Mouse (Mus musculus): ENCODE measurements around the gene Tyw5. TPM values are rescaled to one million over a fixed set of nuclear protein-coding genes. Genes with fewer than 3 reads are reported as not detected.

Tyw5 gene
- polyA plus RNA-seq, 1 experiment, result 26.5 TPM

GRCm38 (mm10) chr1:57429786-57430483 is 23.0 kb upstream of the Tyw5 start:
- 5% methylated on average over 12 of the region's 12 CpGs for WGBS
- H3K27me3 ChIP-seq (ENCODE audit: control insufficient read depth, insufficient read depth, low read length), result no peaks in the 10 kb centered on the region
- no peaks in the 10 kb centered on the region for H3K4me1 ChIP-seq (ENCODE audit: control insufficient read depth, insufficient read depth, low read length)
- no peak for DNase-seq
- no peak for TF ChIP-seq POLR2A (IDR thresholded peaks at IDR 0.05; ENCODE audit: borderline replicate concordance, insufficient read depth, low read length)
- no peak for TF ChIP-seq CTCF (IDR thresholded peaks at IDR 0.05; ENCODE audit: borderline replicate concordance, insufficient read depth, low read depth, low read length)
- H3K27ac ChIP-seq (ENCODE audit: insufficient read depth, low read length), result no peak overlapping the region
- H3K4me3 ChIP-seq (replicated peaks; ENCODE audit: insufficient read depth, low read depth, low read length), result no peak overlapping the region

- Histone ChIP-seq H3K27me3 (ENCODE audit: control insufficient read depth, insufficient read depth, low read length) (no peaks in the 10 kb centered on the region), H3K27ac (ENCODE audit: insufficient read depth, low read length) (no peak overlapping the region), H3K4me3 (replicated peaks; ENCODE audit: insufficient read depth, low read depth, low read length) (no peak overlapping the region), H3K4me1 (ENCODE audit: control insufficient read depth, insufficient read depth, low read length) (no peaks in the 10 kb centered on the region)
- TF ChIP-seq CTCF (IDR thresholded peaks at IDR 0.05; ENCODE audit: borderline replicate concordance, insufficient read depth, low read depth, low read length) (peak; percentile 89), POLR2A (IDR thresholded peaks at IDR 0.05; ENCODE audit: borderline replicate concordance, insufficient read depth, low read length) (no peak)
- DNase-seq, result peak; percentile 76 to 85
- WGBS, result 27% methylated on average over 16 of the region's 16 CpGs
Measured at GRCm38 (mm10) chr1:57428368-57429308, 21.7 kb upstream of the Tyw5 start.

- H3K4me3 ChIP-seq (replicated peaks; ENCODE audit: insufficient read depth, low read depth, low read length), result no peak overlapping the region
- no peak overlapping the region for H3K27ac ChIP-seq (ENCODE audit: insufficient read depth, low read length)
- TF ChIP-seq CTCF (IDR thresholded peaks at IDR 0.05; ENCODE audit: borderline replicate concordance, insufficient read depth, low read depth, low read length) (peak; percentile 24; the same call in 1 of the 2 replicates), POLR2A (IDR thresholded peaks at IDR 0.05; ENCODE audit: borderline replicate concordance, insufficient read depth, low read length) (no peak)
- 4% methylated on average over 1 of the region's 1 CpGs for WGBS
- H3K27me3 ChIP-seq (ENCODE audit: control insufficient read depth, insufficient read depth, low read length), result no peaks in the 10 kb centered on the region
- no peak for DNase-seq
- no peaks in the 10 kb centered on the region for H3K4me1 ChIP-seq (ENCODE audit: control insufficient read depth, insufficient read depth, low read length)
Measured at GRCm38 (mm10) chr1:57423696-57424095, 16.8 kb upstream of the Tyw5 start.

GRCm38 (mm10) chr1:57413397-57413796 is 6.5 kb upstream of the Tyw5 start:
- H3K4me1 ChIP-seq (ENCODE audit: control insufficient read depth, insufficient read depth, low read length), result peaks cover 6% of the 10 kb centered on the region; the same call in 1 of the 2 replicates
- H3K27ac ChIP-seq (ENCODE audit: insufficient read depth, low read length), result no peak overlapping the region
- no peaks in the 10 kb centered on the region for H3K27me3 ChIP-seq (ENCODE audit: control insufficient read depth, insufficient read depth, low read length)
- 49% methylated on average over 2 of the region's 2 CpGs for WGBS
- no peak for DNase-seq
- TF ChIP-seq POLR2A (IDR thresholded peaks at IDR 0.05; ENCODE audit: borderline replicate concordance, insufficient read depth, low read length) (no peak), CTCF (IDR thresholded peaks at IDR 0.05; ENCODE audit: borderline replicate concordance, insufficient read depth, low read depth, low read length) (no peak)
- H3K4me3 ChIP-seq (replicated peaks; ENCODE audit: insufficient read depth, low read depth, low read length), result no peak overlapping the region

- peaks cover 6% of the 10 kb centered on the region; the same call in 1 of the 2 replicates for H3K4me1 ChIP-seq (ENCODE audit: control insufficient read depth, insufficient read depth, low read length)
- H3K27ac ChIP-seq (ENCODE audit: insufficient read depth, low read length), result no peak overlapping the region
- no peak overlapping the region for H3K4me3 ChIP-seq (replicated peaks; ENCODE audit: insufficient read depth, low read depth, low read length)
- 95% methylated on average over 2 of the region's 2 CpGs for WGBS
- DNase-seq, result no peak
- TF ChIP-seq POLR2A (IDR thresholded peaks at IDR 0.05; ENCODE audit: borderline replicate concordance, insufficient read depth, low read length) (no peak), CTCF (IDR thresholded peaks at IDR 0.05; ENCODE audit: borderline replicate concordance, insufficient read depth, low read depth, low read length) (no peak)
- H3K27me3 ChIP-seq (ENCODE audit: control insufficient read depth, insufficient read depth, low read length), result no peaks in the 10 kb centered on the region
Measured at GRCm38 (mm10) chr1:57408994-57409393, 2.1 kb upstream of the Tyw5 start.

GRCm38 (mm10) chr1:57402116-57402515 is 4.8 kb downstream of the Tyw5 start:
- H3K4me1 ChIP-seq (ENCODE audit: control insufficient read depth, insufficient read depth, low read length), result no peaks in the 10 kb centered on the region
- no peak overlapping the region for H3K27ac ChIP-seq (ENCODE audit: insufficient read depth, low read length)
- DNase-seq, result no peak
- TF ChIP-seq POLR2A (IDR thresholded peaks at IDR 0.05; ENCODE audit: borderline replicate concordance, insufficient read depth, low read length), result no peak
- TF ChIP-seq CTCF (IDR thresholded peaks at IDR 0.05; ENCODE audit: borderline replicate concordance, insufficient read depth, low read depth, low read length), result no peak
- H3K27me3 ChIP-seq (ENCODE audit: control insufficient read depth, insufficient read depth, low read length), result no peaks in the 10 kb centered on the region
- H3K4me3 ChIP-seq (replicated peaks; ENCODE audit: insufficient read depth, low read depth, low read length), result no peak overlapping the region
- WGBS, result 89% methylated on average over 5 of the region's 5 CpGs

- H3K27ac ChIP-seq (ENCODE audit: insufficient read depth, low read length), result no peak overlapping the region
- no peak for TF ChIP-seq CTCF (IDR thresholded peaks at IDR 0.05; ENCODE audit: borderline replicate concordance, insufficient read depth, low read depth, low read length)
- no peak for TF ChIP-seq POLR2A (IDR thresholded peaks at IDR 0.05; ENCODE audit: borderline replicate concordance, insufficient read depth, low read length)
- H3K4me1 ChIP-seq (ENCODE audit: control insufficient read depth, insufficient read depth, low read length), result no peaks in the 10 kb centered on the region
- 90% methylated on average over 2 of the region's 2 CpGs for WGBS
- H3K27me3 ChIP-seq (ENCODE audit: control insufficient read depth, insufficient read depth, low read length), result no peaks in the 10 kb centered on the region
- no peak overlapping the region for H3K4me3 ChIP-seq (replicated peaks; ENCODE audit: insufficient read depth, low read depth, low read length)
- no peak for DNase-seq
Measured at GRCm38 (mm10) chr1:57400877-57401276, 6.0 kb downstream of the Tyw5 start.

Data from cerebellum, adult 2 months (tissue).